Mouse (Mus musculus) midbrain, embryonic 12.5 days (tissue): ENCODE results near the gene Cldn6. TPM values are rescaled to one million over a fixed set of nuclear protein-coding genes. Genes with fewer than 3 reads are reported as not detected.

Experiments
- ATAC-seq: fragments of 200-750 bp; cut with Nextera tagmentation; 2 replicates; pipeline ENCODE4 v1.8.0; 2017; ENCODE audit warnings: low read depth, moderate TSS enrichment, moderate library complexity; ENCODE audit not compliant: low FRiP score
- H3K27ac ChIP-seq: fragments of 300-500 bp; sonication (generic); replicated peaks from 2 replicates; pipeline ENCODE4 v1.5.1; 2016; ENCODE audit warnings: mild to moderate bottlenecking
- H3K27me3 ChIP-seq: fragments of 300-500 bp; sonication (generic); 2 replicates; pipeline ENCODE4 v1.6.1; 2016; ENCODE audit warnings: mild to moderate bottlenecking
- H3K36me3 ChIP-seq: fragments of 300-500 bp; sonication (generic); 2 replicates; pipeline ENCODE4 v1.6.1; 2016
- H3K4me1 ChIP-seq: fragments of 300-500 bp; sonication (generic); 2 replicates; pipeline ENCODE4 v1.6.1; 2016
- H3K4me2 ChIP-seq: fragments of 300-500 bp; sonication (generic); replicated peaks from 2 replicates; pipeline ENCODE4 v1.6.1; 2016; ENCODE audit warnings: mild to moderate bottlenecking, moderate library complexity
- H3K4me3 ChIP-seq: fragments of 300-500 bp; sonication (generic); 2 replicates; pipeline ENCODE4 v1.5.1; 2016; ENCODE audit warnings: mild to moderate bottlenecking
- H3K9ac ChIP-seq: fragments of 300-500 bp; sonication (generic); replicated peaks from 2 replicates; pipeline ENCODE4 v1.6.1; 2016; ENCODE audit warnings: mild to moderate bottlenecking, moderate library complexity
- H3K9me3 ChIP-seq: fragments of 300-500 bp; sonication (generic); 2 replicates; pipeline ENCODE4 v1.6.1; 2016; ENCODE audit warnings: mild to moderate bottlenecking
- WGBS: fragments of 180-500 bp; shearing (Covaris S2); methylation state at CpG from one replicate; pipeline ENCODE4 v1.1.7; 2016; 5-methylcytosine and 5-hydroxymethylcytosine counted together
- polyA plus RNA-seq: library from polyadenylated mRNA; unstranded; fragments of >200 nt; fragmentation: Nextera tagmentation; extraction: Ambion mirVana; gene quantifications from 2 replicates; pipeline ENCODE4 v1.2.1, GENCODE M21; 2016

Cldn6 gene
- polyA plus RNA-seq, 1 experiment from 2014 or later = 2.8 TPM

- peaks cover 43% of the 10 kb centered on the region for H3K4me1 ChIP-seq
- H3K4me3 ChIP-seq = peak overlapping the region; percentile 46
- H3K9ac ChIP-seq = no peak overlapping the region
- WGBS = 10% methylated on average over 15 of the region's 15 CpGs
- H3K9me3 ChIP-seq = no peaks in the 10 kb centered on the region
- H3K27me3 ChIP-seq = peaks cover 62% of the 10 kb centered on the region
- no peaks in the 10 kb centered on the region for H3K36me3 ChIP-seq
- H3K4me2 ChIP-seq = peak overlapping the region; percentile 94
- no peak for ATAC-seq
- H3K27ac ChIP-seq = no peak overlapping the region
Observed at GRCm38 (mm10) chr17:23675564-23676281, 3.3 kb upstream of the Cldn6 start.

- 1% methylated on average over 35 of the region's 37 CpGs for WGBS
- no peak for ATAC-seq
Observed at GRCm38 (mm10) chr17:23676473-23677031, 2.5 kb upstream of the Cldn6 start.

DNA sequence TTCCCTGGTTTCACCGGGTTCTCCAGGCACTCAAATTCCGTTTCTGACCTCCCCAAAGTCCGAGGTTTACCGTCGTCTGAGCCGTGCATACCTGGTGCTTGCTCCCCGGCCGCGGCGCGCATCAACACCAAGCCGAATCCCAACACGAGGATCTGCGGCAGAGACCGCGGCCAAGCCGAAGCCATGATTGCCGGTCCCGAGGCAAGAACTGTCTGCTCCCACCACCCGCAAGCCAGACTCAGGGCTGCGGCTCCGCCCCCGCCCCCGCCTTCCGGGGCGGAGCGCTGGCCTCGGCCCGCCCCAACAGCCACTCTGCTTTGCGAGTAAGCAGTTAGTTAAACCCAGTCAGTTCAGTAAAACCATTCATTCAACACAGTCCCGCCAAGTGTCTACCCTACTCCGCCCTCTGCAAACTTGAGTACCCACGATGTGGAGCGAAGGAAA lies 1.8 kb upstream of the Cldn6 start, which contains the start of gene Tnfrsf12a:
Tnfrsf12a (minus strand) TSS at position 233 of the 444 bp plus-strand sequence.
- H3K27me3 ChIP-seq = peaks cover 77% of the 10 kb centered on the region
- H3K27ac ChIP-seq = no peak within 1 kb of the TSS
- under 1% methylated on average over 34 of the region's 34 CpGs for WGBS
- peak within 1 kb of the TSS; percentile 59 for H3K9ac ChIP-seq
- peak within 1 kb of the TSS; percentile 46 for H3K4me3 ChIP-seq
- H3K4me2 ChIP-seq = peak within 1 kb of the TSS; percentile 94
- no peaks in the 10 kb centered on the region for H3K36me3 ChIP-seq
- H3K9me3 ChIP-seq = no peaks in the 10 kb centered on the region
- peak; percentile 35 for ATAC-seq
- peaks cover 43% of the 10 kb centered on the region for H3K4me1 ChIP-seq

More at GRCm38 (mm10) chr17:23676473-23677031, 2.5 kb upstream of the Cldn6 start:
- no peak overlapping the region for H3K27ac ChIP-seq
- peak overlapping the region; percentile 94 for H3K4me2 ChIP-seq
- H3K36me3 ChIP-seq = no peaks in the 10 kb centered on the region
- peaks cover 70% of the 10 kb centered on the region for H3K27me3 ChIP-seq
- peak overlapping the region; percentile 46 for H3K4me3 ChIP-seq
- H3K4me1 ChIP-seq = peaks cover 43% of the 10 kb centered on the region
- no peaks in the 10 kb centered on the region for H3K9me3 ChIP-seq
- H3K9ac ChIP-seq = peak overlapping the region; percentile 59

GRCm38 (mm10) chr17:23680336-23680735 lies 1.3 kb downstream of the Cldn6 start:
- no peaks in the 10 kb centered on the region for H3K9me3 ChIP-seq
- no peak overlapping the region for H3K27ac ChIP-seq
- peaks cover 34% of the 10 kb centered on the region for H3K4me1 ChIP-seq
- no peak overlapping the region for H3K9ac ChIP-seq
- H3K36me3 ChIP-seq = no peaks in the 10 kb centered on the region
- WGBS = 76% methylated on average over 9 of the region's 9 CpGs
- peaks cover 94% of the 10 kb centered on the region for H3K27me3 ChIP-seq
- no peak overlapping the region for H3K4me2 ChIP-seq
- no peak overlapping the region for H3K4me3 ChIP-seq
- no peak for ATAC-seq

DNA sequence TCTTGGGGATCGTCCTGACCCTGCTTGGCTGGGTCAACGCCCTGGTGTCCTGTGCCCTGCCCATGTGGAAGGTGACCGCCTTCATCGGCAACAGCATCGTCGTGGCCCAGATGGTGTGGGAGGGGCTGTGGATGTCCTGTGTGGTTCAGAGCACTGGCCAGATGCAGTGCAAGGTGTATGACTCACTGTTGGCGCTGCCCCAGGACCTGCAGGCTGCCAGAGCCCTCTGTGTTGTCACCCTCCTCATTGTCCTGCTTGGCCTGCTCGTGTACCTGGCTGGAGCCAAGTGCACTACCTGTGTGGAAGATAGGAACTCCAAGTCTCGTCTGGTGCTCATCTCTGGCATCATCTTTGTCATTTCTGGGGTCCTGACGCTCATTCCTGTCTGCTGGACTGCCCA lies 2.0 kb downstream of the Cldn6 start:
- H3K4me1 ChIP-seq = peaks cover 28% of the 10 kb centered on the region
- 83% methylated on average over 10 of the region's 10 CpGs for WGBS

DNA sequence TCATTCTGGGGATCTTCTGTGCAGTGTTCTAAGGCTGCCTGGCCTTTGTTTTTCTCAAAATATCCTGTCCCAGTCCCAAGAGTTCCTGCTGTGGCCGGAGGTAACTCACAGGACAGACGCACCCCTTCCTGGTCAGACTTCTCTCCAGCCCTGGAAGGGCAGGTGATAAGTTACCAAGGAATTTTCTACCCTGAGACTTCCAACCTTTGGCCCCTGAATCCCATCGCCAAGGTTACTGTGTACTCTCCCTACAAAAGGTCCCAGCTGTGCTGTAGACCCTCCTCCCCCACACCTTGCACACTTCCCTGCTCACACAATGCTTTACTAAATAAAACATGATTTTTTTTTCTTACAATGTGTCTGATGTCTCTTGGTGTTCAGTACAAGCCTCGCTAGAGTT lies 3.0 kb downstream of the Cldn6 start:
- Histone ChIP-seq H3K9me3 (no peaks in the 10 kb centered on the region), H3K4me2 (no peak overlapping the region)

More for the DNA sequence above, 2.0 kb downstream of the Cldn6 start:
- no peak for ATAC-seq
- H3K9me3 ChIP-seq = no peaks in the 10 kb centered on the region
- H3K9ac ChIP-seq = no peak overlapping the region
- H3K27ac ChIP-seq = no peak overlapping the region
- no peaks in the 10 kb centered on the region for H3K36me3 ChIP-seq
- H3K27me3 ChIP-seq = peaks cover 86% of the 10 kb centered on the region
- no peak overlapping the region for H3K4me3 ChIP-seq
- H3K4me2 ChIP-seq = no peak overlapping the region

DNA sequence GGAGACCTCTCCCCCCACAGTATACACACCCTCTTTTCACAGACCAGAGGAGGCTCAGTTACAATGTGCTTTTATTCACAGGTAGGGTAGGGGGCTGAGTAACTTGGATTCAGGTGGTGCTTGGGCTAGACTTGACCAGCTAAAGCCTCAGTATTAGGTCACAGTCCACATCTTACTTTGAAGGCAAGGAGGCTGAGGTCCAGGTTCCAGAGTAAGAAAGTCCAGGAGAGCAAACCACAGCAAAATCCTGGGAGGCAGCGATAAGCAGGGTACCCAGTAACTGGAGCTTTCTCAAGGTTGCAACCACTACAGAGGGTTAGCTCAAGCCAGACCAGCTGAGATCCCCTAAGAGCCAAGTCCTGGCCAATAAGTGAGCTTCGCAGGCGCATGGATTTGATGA lies 3.5 kb downstream of the Cldn6 start:
- no peak overlapping the region for H3K27ac ChIP-seq
- H3K4me1 ChIP-seq = peaks cover 15% of the 10 kb centered on the region
- H3K4me3 ChIP-seq = no peak overlapping the region
- WGBS = 68% methylated on average over 3 of the region's 3 CpGs
- no peak overlapping the region for H3K4me2 ChIP-seq
- ATAC-seq = no peak
- no peaks in the 10 kb centered on the region for H3K36me3 ChIP-seq
- no peaks in the 10 kb centered on the region for H3K9me3 ChIP-seq
- no peak overlapping the region for H3K9ac ChIP-seq
- peaks cover 74% of the 10 kb centered on the region for H3K27me3 ChIP-seq

More for the DNA sequence above, 3.0 kb downstream of the Cldn6 start:
- peaks cover 76% of the 10 kb centered on the region for H3K27me3 ChIP-seq
- no peaks in the 10 kb centered on the region for H3K36me3 ChIP-seq
- no peak overlapping the region for H3K4me3 ChIP-seq
- no peak overlapping the region for H3K9ac ChIP-seq
- H3K27ac ChIP-seq = no peak overlapping the region
- 73% methylated on average over 4 of the region's 4 CpGs for WGBS
- no peak for ATAC-seq
- peaks cover 19% of the 10 kb centered on the region for H3K4me1 ChIP-seq

- Histone ChIP-seq H3K4me2 (0 out of 2 replicates have a peak overlapping the region, but pooled peaks have one; percentile 1), H3K27ac (no peak overlapping the region), H3K4me3 (no peak overlapping the region), H3K36me3 (no peaks in the 10 kb centered on the region), H3K9me3 (no peaks in the 10 kb centered on the region), H3K9ac (no peak overlapping the region), H3K27me3 (peaks cover 67% of the 10 kb centered on the region), H3K4me1 (peaks cover 14% of the 10 kb centered on the region)
- ATAC-seq = peak; percentile 29
- 29% methylated on average over 15 of the region's 15 CpGs for WGBS
Observed at GRCm38 (mm10) chr17:23683226-23683625, 4.2 kb downstream of the Cldn6 start.

- ATAC-seq = peak; percentile 44; the same call in 1 of the 2 replicates
- H3K27ac ChIP-seq = no peak within 1 kb of the TSS
- WGBS = 20% methylated on average over 15 of the region's 15 CpGs
- H3K36me3 ChIP-seq = no peaks in the 10 kb centered on the region
- 0 out of 2 replicates have a peak within 1 kb of the TSS, but pooled peaks have one; percentile 1 for H3K4me2 ChIP-seq
- H3K4me1 ChIP-seq = peaks cover 14% of the 10 kb centered on the region
- H3K27me3 ChIP-seq = peaks cover 59% of the 10 kb centered on the region
- no peaks in the 10 kb centered on the region for H3K9me3 ChIP-seq
- no peak within 1 kb of the TSS for H3K9ac ChIP-seq
- H3K4me3 ChIP-seq = no peak within 1 kb of the TSS
Observed at GRCm38 (mm10) chr17:23683856-23684672, 5.0 kb downstream of the Cldn6 start, which contains the start of gene Cldn9. Gene Cldn9 (minus strand): TSS chr17:23684026.

DNA sequence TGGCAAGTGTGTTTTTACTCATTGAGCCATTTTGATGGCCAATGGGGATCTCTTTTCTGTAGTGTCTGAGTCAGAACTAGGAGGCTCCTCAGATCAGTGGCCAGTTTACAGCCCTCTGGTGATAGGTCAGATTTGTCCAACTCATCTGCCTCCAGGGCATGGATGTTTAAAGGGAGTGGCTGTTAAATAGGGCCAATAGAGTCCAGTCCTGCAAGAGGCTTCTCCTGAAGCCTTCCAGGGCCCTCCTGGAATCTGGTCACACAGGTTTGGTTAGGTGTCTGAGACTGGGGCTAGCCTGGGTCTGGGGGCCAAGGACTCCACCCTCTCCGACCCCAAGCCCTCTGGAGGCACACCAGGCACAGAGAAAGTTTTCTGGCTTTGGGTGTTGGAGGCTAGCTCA lies 15.4 kb downstream of the Cldn6 start:
- H3K9me3 ChIP-seq = no peaks in the 10 kb centered on the region
- no peak overlapping the region for H3K4me2 ChIP-seq
- H3K36me3 ChIP-seq = no peaks in the 10 kb centered on the region
- H3K27ac ChIP-seq = no peak overlapping the region
- peaks cover 35% of the 10 kb centered on the region for H3K27me3 ChIP-seq
- no peak overlapping the region for H3K9ac ChIP-seq
- no peak for ATAC-seq
- 0 out of 2 replicates have a peak, but pooled peaks cover 4% of the 10 kb centered on the region for H3K4me1 ChIP-seq
- H3K4me3 ChIP-seq = no peak overlapping the region
- WGBS = 81% methylated on average over 1 of the region's 1 CpGs

- WGBS = 17% methylated on average over 3 of the region's 3 CpGs
- Histone ChIP-seq H3K4me3 (no peak overlapping the region), H3K27me3 (peaks cover 48% of the 10 kb centered on the region), H3K36me3 (no peaks in the 10 kb centered on the region), H3K9ac (no peak overlapping the region), H3K4me2 (no peak overlapping the region), H3K4me1 (0 out of 2 replicates have a peak, but pooled peaks cover 4% of the 10 kb centered on the region), H3K27ac (no peak overlapping the region), H3K9me3 (no peaks in the 10 kb centered on the region)
- ATAC-seq = no peak
Observed at GRCm38 (mm10) chr17:23695801-23696200, 16.8 kb downstream of the Cldn6 start.
